Mouse (Mus musculus) neural tube, embryonic 12.5 days (tissue): ENCODE data around the gene 4930402K13Rik. TPM values are rescaled to one million over a fixed set of nuclear protein-coding genes. Genes with fewer than 3 reads are reported as not detected.

Source experiments
- polyA plus RNA-seq: library from polyadenylated mRNA; unstranded; fragments of >200 nt; fragmentation: Nextera tagmentation; extraction: Ambion mirVana; gene quantifications from 2 replicates; pipeline ENCODE4 v1.2.1, GENCODE M21; 2016

4930402K13Rik gene
- polyA plus RNA-seq, 1 experiment from 2014 or later = not detected

Other genes starting within 250 kb of the 4930402K13Rik start
- gene Gm5751, start 230.3 kb upstream of the 4930402K13Rik start, polyA plus RNA-seq = not detected in 2 replicates
- gene B630019K06Rik, start 212.2 kb upstream of the 4930402K13Rik start, polyA plus RNA-seq = 15.5 and 17.8 TPM in 2 replicates
- gene Fthl17b, start 141.6 kb upstream of the 4930402K13Rik start, polyA plus RNA-seq = not detected in 2 replicates
- not detected in 2 replicates for gene Fthl17c, start 128.0 kb upstream of the 4930402K13Rik start, polyA plus RNA-seq
- gene Fthl17d, start 117.8 kb upstream of the 4930402K13Rik start, polyA plus RNA-seq = not detected in 2 replicates
- not detected in 2 replicates for gene Fthl17e, start 71.1 kb upstream of the 4930402K13Rik start, polyA plus RNA-seq
- not detected in 2 replicates for gene Fthl17f, start 41.5 kb upstream of the 4930402K13Rik start, polyA plus RNA-seq
- 1.2 TPM in 2 replicates for gene Lancl3, start 95.3 kb downstream of the 4930402K13Rik start, polyA plus RNA-seq
- gene Gm14862, start 152.3 kb downstream of the 4930402K13Rik start, polyA plus RNA-seq = 0.28 TPM in 1 of 2 replicates, not detected in the other
- gene Xk, start 168.2 kb downstream of the 4930402K13Rik start, polyA plus RNA-seq = 2.6 and 3.2 TPM in 2 replicates
- 0.53 TPM in 1 of 2 replicates, not detected in the other for gene H2al1m, start 179.2 kb downstream of the 4930402K13Rik start, polyA plus RNA-seq
- not detected in 2 replicates for gene H2al1k, start 246.1 kb downstream of the 4930402K13Rik start, polyA plus RNA-seq